Mouse (Mus musculus) neutrophil, adult 59 days (primary cell): Measurements from ENCODE around the gene Dtx1. TPM values are rescaled to one million over a fixed set of nuclear protein-coding genes. Genes with fewer than 3 reads are reported as not detected.

Experiments
- total RNA-seq, 2 experiments: library from RNA; stranded (reverse); gene quantifications; 1 replicate in 1 of 2; 2 replicates in 1 of 2; pipeline ENCODE4 v1.2.4; 2023

Dtx1 gene
- 1 to 10 TPM in 1 of 2 experiments, under 1 TPM in 1; 0.49 to 1.1 TPM for total RNA-seq

DNA sequence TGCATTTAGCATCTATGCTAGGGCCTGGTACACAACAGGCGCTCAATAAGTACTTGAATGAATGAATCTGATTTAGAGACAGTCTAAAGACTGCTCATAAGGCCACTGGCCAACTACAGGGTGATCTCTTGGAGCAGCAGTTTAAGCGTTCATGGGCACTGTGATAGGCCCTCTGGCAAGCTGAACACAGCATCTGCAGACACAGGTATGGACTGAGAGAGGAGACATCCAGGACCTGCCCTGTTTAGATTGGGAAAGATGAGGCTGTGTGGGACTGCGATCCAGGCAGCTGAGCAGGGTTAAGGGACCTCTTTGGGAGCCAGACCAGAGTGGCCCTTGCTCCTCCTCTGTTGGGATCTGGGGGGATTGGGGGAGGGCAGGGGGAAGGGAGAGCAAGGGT, at the start of gene Dtx1:
Gene Dtx1, minus strand, starts transcription at position 101 of the 400 bp plus-strand sequence.

DNA sequence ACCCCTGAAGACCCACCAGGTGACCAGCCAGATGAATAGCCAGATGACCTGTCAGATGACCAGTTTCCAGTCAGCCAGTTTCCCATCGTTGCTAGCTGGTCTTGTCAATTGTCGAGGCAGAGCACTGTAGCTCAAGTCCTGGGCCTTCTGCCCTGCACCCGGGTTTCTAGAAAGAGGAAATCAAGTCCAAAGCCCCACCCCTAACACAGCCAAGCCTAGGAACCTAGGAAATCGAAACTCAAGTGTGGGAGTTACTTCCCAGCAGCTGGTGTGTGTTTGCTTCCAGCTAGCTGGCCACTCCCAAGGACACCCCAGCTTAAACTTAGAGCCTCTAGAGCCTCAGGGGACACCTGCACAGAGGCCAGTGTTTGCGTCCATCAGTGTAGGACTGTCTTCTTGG, 38.0 kb upstream of the Dtx1 start, which contains the start of gene Oas2:
Gene Oas2, minus strand, starts transcription at position 166 of the 400 bp plus-strand sequence.

GRCm38 (mm10) chr5:120648569-120649373, 63.0 kb downstream of the Dtx1 start, which contains the start of gene Rasal1:
Gene Rasal1 (plus strand): TSS chr5:120648812.

DNA sequence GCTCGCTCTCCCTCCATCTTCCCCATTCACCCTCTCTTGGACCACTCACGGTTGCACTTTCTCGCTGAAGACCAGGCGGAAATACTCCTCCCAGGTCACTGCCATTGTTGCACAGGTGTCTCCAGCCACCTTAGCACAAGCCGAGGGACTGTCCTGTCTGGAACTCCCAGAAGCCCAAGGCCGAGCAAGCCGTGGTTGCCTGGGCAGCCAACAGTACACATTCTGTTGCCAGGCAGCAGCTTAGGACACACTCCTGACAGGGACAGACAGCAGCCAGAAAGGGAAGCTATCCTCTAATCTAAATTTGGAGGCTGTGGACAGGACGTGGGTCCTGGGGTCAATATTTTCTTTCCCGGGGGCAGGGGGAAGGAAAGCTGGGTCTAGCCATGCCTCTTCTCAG, 77.6 kb downstream of the Dtx1 start, which contains the start of gene Cfap73:
Gene Cfap73, minus strand, starts transcription at position 105 of the 400 bp plus-strand sequence.

Other genes starting within 250 kb of the Dtx1 start
- gene Sdsl, start 239.1 kb downstream of the Dtx1 start, total RNA-seq: 1 to 10 TPM in 1 of 2 experiments, not detected in 1; 1.6 TPM
- gene Sds, start 235.4 kb downstream of the Dtx1 start, total RNA-seq: not detected
- 10 to 100 TPM; 14.2 to 17.1 TPM for gene Plbd2, start 208.3 kb downstream of the Dtx1 start, total RNA-seq
- gene Slc8b1, start 200.8 kb downstream of the Dtx1 start, total RNA-seq: 100 to 1,000 TPM in 1 of 2 experiments, 10 to 100 TPM in 1; 95.6 to 116 TPM
- 10 to 100 TPM; 40.3 to 44.9 TPM for gene Tpcn1, start 123.3 kb downstream of the Dtx1 start, total RNA-seq
- under 1 TPM; 0.31 to 0.78 TPM for gene Iqcd, start 122.9 kb downstream of the Dtx1 start, total RNA-seq
- 1 to 10 TPM; 2.2 to 2.5 TPM for gene Rita1, start 99.3 kb downstream of the Dtx1 start, total RNA-seq
- 10 to 100 TPM; 38.6 to 47.1 TPM for gene Ddx54, start 99.2 kb downstream of the Dtx1 start, total RNA-seq
- not detected for gene Cfap73, start 77.7 kb downstream of the Dtx1 start, total RNA-seq
- 1 to 10 TPM; 1.1 to 1.3 TPM for gene Rasal1, start 63.1 kb downstream of the Dtx1 start, total RNA-seq
- gene Oas2, start 37.9 kb upstream of the Dtx1 start, total RNA-seq: 1 to 10 TPM; 3.2 to 7.8 TPM
- 10 to 100 TPM; 10.8 to 13.8 TPM for gene Oas3, start 65.7 kb upstream of the Dtx1 start, total RNA-seq
- gene Oas1e, start 83.6 kb upstream of the Dtx1 start, total RNA-seq: not detected
- 1 to 10 TPM; 2.9 to 3.0 TPM for gene Oas1c, start 100.6 kb upstream of the Dtx1 start, total RNA-seq
- gene Oas1f, start 135.4 kb upstream of the Dtx1 start, total RNA-seq: not detected
- not detected for gene Oas1h, start 149.5 kb upstream of the Dtx1 start, total RNA-seq
- gene Oas1g, start 175.7 kb upstream of the Dtx1 start, total RNA-seq: 1 to 10 TPM in 1 of 2 experiments, under 1 TPM in 1; 0.86 to 1.8 TPM
- 1 to 10 TPM; 6.6 to 9.2 TPM for gene Oas1a, start 195.6 kb upstream of the Dtx1 start, total RNA-seq
- gene Oas1d, start 202.6 kb upstream of the Dtx1 start, total RNA-seq: not detected